In the genomic region with DNA sequence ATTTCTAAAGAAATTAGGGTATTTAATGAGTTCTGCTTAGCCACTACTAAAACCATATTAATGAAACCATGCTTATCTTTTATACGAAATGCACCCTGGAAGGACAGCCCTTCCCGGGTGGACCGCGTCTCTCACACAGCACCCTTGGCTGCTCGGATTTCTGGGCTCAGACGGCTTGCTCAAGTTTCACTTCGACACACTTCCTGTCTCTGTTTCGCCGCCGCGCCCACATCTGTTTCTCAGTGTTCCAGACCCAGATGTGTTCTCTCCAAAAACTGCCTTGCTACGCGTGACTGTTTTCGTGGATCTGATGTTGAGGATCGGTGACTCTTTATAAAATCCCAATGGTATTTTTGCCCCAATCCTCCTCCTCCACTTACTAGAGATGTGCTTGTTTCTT, we compare ENCODE assay signal across 10 mouse cellular contexts.
DNase-seq lines count a peak whose midpoint lies in the region; ATAC-seq and TF ChIP-seq lines count a peak whose summit lies in the region.
"Had no signal": no experiment of that assay in that cellular context is flagged by ENCODE, and none has a peak within 500 bp of the region (broad histone marks: within the 10 kb centered on the region; RNA-seq: fewer than 3 reads in every experiment).

No protein-coding gene starts in this region.

- intact Hi-C loops in heart, adult 2 months (cut with DNase I): loop anchor here (5.0 kb wide), 1 partner anchor 111 kb away; no protein-coding TSS in a partner anchor
- intact Hi-C loops in heart, postnatal 10 days (cut with DNase I): no loop called here

- H3K4me2 ChIP-seq in heart, embryonic 11.5 days: no peak overlapping the region
- H3K4me2 ChIP-seq in embryonic facial prominence, embryonic 11.5 days (ENCODE audit: low read depth, low read length): no peak overlapping the region
- H3K4me2 ChIP-seq in forebrain, embryonic 11.5 days (ENCODE audit: low read depth, low read length, severe bottlenecking): no peak overlapping the region

- H3K27ac ChIP-seq in heart, adult 2 months: peak overlapping the region; percentile 64
- H3K27ac ChIP-seq in heart, embryonic 11.5 days (ENCODE audit: low read depth, low read length): no peak overlapping the region
- 0 out of 2 replicates have a peak overlapping the region, but pooled peaks have one; percentile 16 for H3K27ac ChIP-seq in embryonic facial prominence, embryonic 11.5 days (replicated peaks; ENCODE audit: low read depth, low read length)
- H3K27ac ChIP-seq in forebrain, embryonic 11.5 days (ENCODE audit: low read depth, low read length): no peak overlapping the region
- H3K27ac ChIP-seq: liver, embryonic 14.5 days had no signal

- H3K9ac ChIP-seq in heart, adult 2 months (ENCODE audit: low read depth, low read length): no peak overlapping the region
- no peak overlapping the region for H3K9ac ChIP-seq in heart, embryonic 11.5 days (ENCODE audit: low read depth, low read length)
- H3K9ac ChIP-seq in embryonic facial prominence, embryonic 11.5 days (replicated peaks; ENCODE audit: low read length): no peak overlapping the region
- no peak overlapping the region for H3K9ac ChIP-seq in forebrain, embryonic 11.5 days (ENCODE audit: low read length)
- H3K9ac ChIP-seq: liver, embryonic 14.5 days had no signal

- H3K79me2 ChIP-seq in heart, adult 2 months (replicated peaks; ENCODE audit: control insufficient read depth, insufficient read depth, low read length): no peaks in the 10 kb centered on the region

- TF ChIP-seq EP300 in heart, adult 2 months (IDR thresholded peaks at IDR 0.05; ENCODE audit: insufficient read depth, low read depth, low read length): no peak

- H3K4me1 ChIP-seq in heart, adult 2 months (ENCODE audit: control insufficient read depth, insufficient read depth, low read length): peaks cover 2% of the 10 kb centered on the region
- H3K4me1 ChIP-seq in heart, embryonic 11.5 days (ENCODE audit: control insufficient read depth, insufficient read depth, low read length): no peaks in the 10 kb centered on the region
- no peaks in the 10 kb centered on the region for H3K4me1 ChIP-seq in embryonic facial prominence, embryonic 11.5 days (ENCODE audit: control insufficient read depth, insufficient read depth, low read length)
- no peaks in the 10 kb centered on the region for H3K4me1 ChIP-seq in forebrain, embryonic 11.5 days (replicated peaks; ENCODE audit: control insufficient read depth, insufficient read depth, low read length)

- no peaks in the 10 kb centered on the region for H3K27me3 ChIP-seq in heart, adult 2 months (ENCODE audit: control insufficient read depth, insufficient read depth, low read length)
- no peaks in the 10 kb centered on the region for H3K27me3 ChIP-seq in heart, embryonic 11.5 days (ENCODE audit: control insufficient read depth, insufficient read depth, low read length)
- no peaks in the 10 kb centered on the region for H3K27me3 ChIP-seq in embryonic facial prominence, embryonic 11.5 days (ENCODE audit: control insufficient read depth, insufficient read depth, low read length)
- no peaks in the 10 kb centered on the region for H3K27me3 ChIP-seq in forebrain, embryonic 11.5 days (ENCODE audit: control insufficient read depth, insufficient read depth, low read length)

- no peak for TF ChIP-seq POLR2A in heart, adult 2 months (IDR thresholded peaks at IDR 0.05; ENCODE audit: insufficient read depth, low read depth, low read length)

- TF ChIP-seq CTCF in heart, adult 2 months (IDR thresholded peaks at IDR 0.05): no peak

- WGBS in heart, adult 2 months: 73% methylated on average over 15 of the region's 15 CpGs
- WGBS in heart, embryonic 11.5 days (ENCODE audit: insufficient replicate concordance): 79% methylated on average over 15 of the region's 15 CpGs
- WGBS in embryonic facial prominence, embryonic 11.5 days: 44% methylated on average over 15 of the region's 15 CpGs
- WGBS in forebrain, embryonic 11.5 days: 86% methylated on average over 15 of the region's 15 CpGs

- H3K36me3 ChIP-seq in heart, adult 2 months (ENCODE audit: control insufficient read depth, insufficient read depth, low read length): no peaks in the 10 kb centered on the region
- H3K36me3 ChIP-seq in heart, embryonic 11.5 days (ENCODE audit: control insufficient read depth, insufficient read depth, low read length): no peaks in the 10 kb centered on the region
- H3K36me3 ChIP-seq in embryonic facial prominence, embryonic 11.5 days (replicated peaks; ENCODE audit: control insufficient read depth, insufficient read depth, low read depth, low read length): no peaks in the 10 kb centered on the region
- H3K36me3 ChIP-seq in forebrain, embryonic 11.5 days (ENCODE audit: control insufficient read depth, insufficient read depth, low read length): no peaks in the 10 kb centered on the region

- H3K9me3 ChIP-seq in heart, embryonic 11.5 days (replicated peaks; ENCODE audit: control insufficient read depth, low read length): no peaks in the 10 kb centered on the region
- H3K9me3 ChIP-seq in embryonic facial prominence, embryonic 11.5 days (replicated peaks; ENCODE audit: control insufficient read depth, low read length): no peaks in the 10 kb centered on the region
- no peaks in the 10 kb centered on the region for H3K9me3 ChIP-seq in forebrain, embryonic 11.5 days (ENCODE audit: control insufficient read depth, low read length)

- H3K4me3 ChIP-seq in heart, adult 2 months: no peak overlapping the region
- H3K4me3 ChIP-seq in heart, embryonic 11.5 days (ENCODE audit: low read depth, low read length): no peak overlapping the region
- no peak overlapping the region for H3K4me3 ChIP-seq in embryonic facial prominence, embryonic 11.5 days (ENCODE audit: low read depth, low read length)
- H3K4me3 ChIP-seq in forebrain, embryonic 11.5 days (ENCODE audit: low read depth, low read length): no peak overlapping the region

- no peak for ATAC-seq in heart, embryonic 11.5 days (replicated peaks; ENCODE audit: insufficient number of reproducible peaks, low FRiP score, low TSS enrichment)
- ATAC-seq in embryonic facial prominence, embryonic 11.5 days (replicated peaks; ENCODE audit: insufficient number of reproducible peaks, low FRiP score, low TSS enrichment, low read depth): no peak; the same call in 1 of the 2 replicates
- ATAC-seq in forebrain, embryonic 11.5 days (replicated peaks; ENCODE audit: low FRiP score): no peak
- ATAC-seq: intestine, embryonic 16.5 days had no signal

- DNase-seq in heart, adult 2 months: peak; percentile 49 to 67
- peak; percentile 75 for DNase-seq in embryonic facial prominence, embryonic 11.5 days (ENCODE audit: low spot score)
- peak; percentile 31 to 40 for DNase-seq in heart, postnatal 10 days
- peak; percentile 38 for DNase-seq in lung, postnatal 25 days (ENCODE audit: low spot score)
- DNase-seq in right cerebral cortex, postnatal 10 days (ENCODE audit: low spot score in 2 of 2): no peak
- no peak for DNase-seq in left cerebral cortex, adult 18-20 months (ENCODE audit: low spot score in 2 of 2)
- no peak for DNase-seq in forebrain, embryonic 11.5 days (ENCODE audit: low spot score)

Comparison
In these comparisons a context has a peak if more than half of its experiments do, and no peak if none do; other contexts are left out.
1. H3K27ac ChIP-seq: peak in heart, adult 2 months (single experiment) and embryonic facial prominence, embryonic 11.5 days (single experiment); none in heart, embryonic 11.5 days (single experiment) and forebrain, embryonic 11.5 days (single experiment).
2. DNase-seq: peak in heart, adult 2 months (2 of 2), embryonic facial prominence, embryonic 11.5 days (single experiment), heart, postnatal 10 days (2 of 2) and lung, postnatal 25 days (single experiment); none in right cerebral cortex, postnatal 10 days (0 of 2), left cerebral cortex, adult 18-20 months (0 of 2) and forebrain, embryonic 11.5 days (single experiment).